Mouse (Mus musculus): Measurements from ENCODE around the gene Cdc45.

GRCm38 (mm10) chr16:18809001-18809400 lies 2.8 kb downstream of the Cdc45 start:
- TF ChIP-seq CTCF (IDR thresholded peaks at IDR 0.05; ENCODE audit: low read depth, low read length) (no peak), TAL1 (conservative IDR thresholded peaks at IDR 0.05; ENCODE audit: low read depth, low read length) (no peak), GATA1 (IDR thresholded peaks at IDR 0.05; ENCODE audit: borderline replicate concordance, low read length) (no peak), GATA2 (IDR thresholded peaks at IDR 0.05; ENCODE audit: borderline replicate concordance, low read depth, low read length) (no peak), POLR2AphosphoS5 (IDR thresholded peaks at IDR 0.05; ENCODE audit: insufficient replicate concordance, low read depth, low read length) (no peak)

Data from G1E (cell line).